Mouse (Mus musculus): Measurements from ENCODE around the gene Epha1. TPM values are rescaled to one million over a fixed set of nuclear protein-coding genes. Genes with fewer than 3 reads are reported as not detected.

Epha1 gene
- polyA plus RNA-seq, 1 experiment = 64.8 TPM

GRCm38 (mm10) chr6:42324067-42324481 lies 49.0 kb downstream of the Epha1 start:
- TF ChIP-seq CTCF (IDR thresholded peaks at IDR 0.05; ENCODE audit: extremely low read depth, insufficient read length, insufficient replicate concordance, low read depth, low read length) = no peak
- no peak for TF ChIP-seq POLR2A (IDR thresholded peaks at IDR 0.05; ENCODE audit: low read depth, low read length)
- under 1% methylated on average over 28 of the region's 32 CpGs for WGBS
- Histone ChIP-seq H3K27me3 (ENCODE audit: control insufficient read depth, insufficient read depth, low read length) (peaks cover 27% of the 10 kb centered on the region), H3K36me3 (ENCODE audit: control insufficient read depth, insufficient read depth, low read length) (no peaks in the 10 kb centered on the region), H3K4me3 (ENCODE audit: low read depth, low read length) (peak overlapping the region; percentile 47), H3K4me1 (ENCODE audit: control insufficient read depth, insufficient read depth, insufficient read length, low read length) (peaks cover 3% of the 10 kb centered on the region; the same call in 1 of the 2 replicates), H3K27ac (ENCODE audit: insufficient read depth, low read depth, low read length) (no peak overlapping the region)

- Histone ChIP-seq H3K4me3 (ENCODE audit: low read depth, low read length) (peak overlapping the region; percentile 47), H3K27me3 (ENCODE audit: control insufficient read depth, insufficient read depth, low read length) (peaks cover 27% of the 10 kb centered on the region), H3K27ac (ENCODE audit: insufficient read depth, low read depth, low read length) (no peak overlapping the region), H3K36me3 (ENCODE audit: control insufficient read depth, insufficient read depth, low read length) (no peaks in the 10 kb centered on the region), H3K4me1 (ENCODE audit: control insufficient read depth, insufficient read depth, insufficient read length, low read length) (peaks cover 3% of the 10 kb centered on the region; the same call in 1 of the 2 replicates)
- TF ChIP-seq POLR2A (IDR thresholded peaks at IDR 0.05; ENCODE audit: low read depth, low read length) (no peak), CTCF (IDR thresholded peaks at IDR 0.05; ENCODE audit: extremely low read depth, insufficient read length, insufficient replicate concordance, low read depth, low read length) (no peak)
- WGBS = 3% methylated on average over 28 of the region's 28 CpGs
Measured at GRCm38 (mm10) chr6:42323371-42324066, 49.5 kb downstream of the Epha1 start.

- Histone ChIP-seq H3K27me3 (ENCODE audit: control insufficient read depth, insufficient read depth, low read length) (peaks cover 12% of the 10 kb centered on the region), H3K4me1 (ENCODE audit: control insufficient read depth, insufficient read depth, insufficient read length, low read length) (no peaks in the 10 kb centered on the region), H3K4me3 (ENCODE audit: low read depth, low read length) (no peak overlapping the region), H3K36me3 (ENCODE audit: control insufficient read depth, insufficient read depth, low read length) (no peaks in the 10 kb centered on the region), H3K27ac (ENCODE audit: insufficient read depth, low read depth, low read length) (no peak overlapping the region)
- TF ChIP-seq POLR2A (IDR thresholded peaks at IDR 0.05; ENCODE audit: low read depth, low read length) (no peak), CTCF (IDR thresholded peaks at IDR 0.05; ENCODE audit: extremely low read depth, insufficient read length, insufficient replicate concordance, low read depth, low read length) (no peak)
- WGBS = 78% methylated on average over 4 of the region's 4 CpGs
Measured at GRCm38 (mm10) chr6:42318293-42318692, 54.8 kb downstream of the Epha1 start.

GRCm38 (mm10) chr6:42310427-42311053 lies 62.5 kb downstream of the Epha1 start:
- no peaks in the 10 kb centered on the region; the same call in 1 of the 2 replicates for H3K27me3 ChIP-seq (ENCODE audit: control insufficient read depth, insufficient read depth, low read length)
- H3K4me3 ChIP-seq (ENCODE audit: low read depth, low read length) = no peak overlapping the region
- H3K36me3 ChIP-seq (ENCODE audit: control insufficient read depth, insufficient read depth, low read length) = no peaks in the 10 kb centered on the region
- no peak overlapping the region for H3K27ac ChIP-seq (ENCODE audit: insufficient read depth, low read depth, low read length)
- 41% methylated on average over 2 of the region's 2 CpGs for WGBS
- no peak for TF ChIP-seq POLR2A (IDR thresholded peaks at IDR 0.05; ENCODE audit: low read depth, low read length)
- H3K4me1 ChIP-seq (ENCODE audit: control insufficient read depth, insufficient read depth, insufficient read length, low read length) = peaks cover 6% of the 10 kb centered on the region; the same call in 1 of the 2 replicates

DNA sequence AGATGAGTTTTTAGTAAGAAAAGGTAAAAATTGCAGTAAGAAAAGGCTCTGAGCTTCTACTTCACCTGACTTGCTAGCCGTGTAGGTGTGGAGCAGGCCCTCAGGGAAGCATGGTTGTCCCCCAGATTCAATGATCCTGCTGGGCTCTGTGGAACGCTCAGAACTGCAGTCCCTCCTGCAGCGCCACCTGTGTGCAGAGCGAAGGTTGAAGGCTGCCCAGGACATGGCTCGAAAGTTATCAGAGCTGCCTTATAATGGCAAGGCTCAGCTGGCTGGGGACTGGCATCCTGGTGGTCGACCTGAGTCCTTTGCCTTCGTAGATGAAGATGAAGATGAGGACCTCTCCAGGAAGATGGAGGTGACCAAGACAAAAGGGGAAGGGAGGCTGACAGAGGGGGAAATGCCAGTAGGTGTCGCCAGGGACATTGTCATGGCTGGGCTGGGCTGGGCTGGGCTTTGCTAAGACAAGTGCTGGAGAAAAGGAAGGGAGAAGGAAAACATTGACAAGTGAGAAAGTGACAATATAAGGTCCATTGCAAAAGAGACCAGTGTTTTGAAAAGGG lies 63.2 kb downstream of the Epha1 start:
- no peak overlapping the region for H3K4me3 ChIP-seq (ENCODE audit: low read depth, low read length)
- TF ChIP-seq POLR2A (IDR thresholded peaks at IDR 0.05; ENCODE audit: low read depth, low read length) = no peak
- TF ChIP-seq CTCF (IDR thresholded peaks at IDR 0.05; ENCODE audit: extremely low read depth, insufficient read length, insufficient replicate concordance, low read depth, low read length) = peak; percentile 44; the same call in 1 of the 2 replicates
- 25% methylated on average over 8 of the region's 8 CpGs for WGBS
- no peak overlapping the region for H3K27ac ChIP-seq (ENCODE audit: insufficient read depth, low read depth, low read length)
- H3K36me3 ChIP-seq (ENCODE audit: control insufficient read depth, insufficient read depth, low read length) = no peaks in the 10 kb centered on the region
- H3K27me3 ChIP-seq (ENCODE audit: control insufficient read depth, insufficient read depth, low read length) = no peaks in the 10 kb centered on the region; the same call in 1 of the 2 replicates
- H3K4me1 ChIP-seq (ENCODE audit: control insufficient read depth, insufficient read depth, insufficient read length, low read length) = peaks cover 6% of the 10 kb centered on the region; the same call in 1 of the 2 replicates

Other genes with a start within 250 kb of the Epha1 start
- gene Tas2r139, start 232.3 kb downstream of the Epha1 start, polyA plus RNA-seq (2012; rRNA removed) = not detected in 2 replicates
- gene Tas2r144, start 157.9 kb downstream of the Epha1 start, polyA plus RNA-seq (2012; rRNA removed) = not detected in 2 replicates
- 23.1 and 25.7 TPM in 2 replicates for gene Gstk1, start 127.3 kb downstream of the Epha1 start, polyA plus RNA-seq (2012; rRNA removed)
- 20.1 and 23.1 TPM in 2 replicates for gene Tmem139, start 111.3 kb downstream of the Epha1 start, polyA plus RNA-seq (2012; rRNA removed)
- gene Casp2, start 108.3 kb downstream of the Epha1 start, polyA plus RNA-seq (2012; rRNA removed) = 13.6 and 16.0 TPM in 2 replicates
- gene Clcn1, start 86.6 kb downstream of the Epha1 start, polyA plus RNA-seq (2012; rRNA removed) = 0.18 and 0.24 TPM in 2 replicates
- gene Fam131b, start 48.6 kb downstream of the Epha1 start, polyA plus RNA-seq (2012; rRNA removed) = 0.10 and 0.19 TPM in 2 replicates
- gene Zyx, start 23.6 kb downstream of the Epha1 start, polyA plus RNA-seq (2012; rRNA removed) = 104 and 222 TPM in 2 replicates
- gene Tas2r143, start 27.0 kb upstream of the Epha1 start, polyA plus RNA-seq (2012; rRNA removed) = not detected in 2 replicates
- not detected in 2 replicates for gene Tas2r135, start 32.2 kb upstream of the Epha1 start, polyA plus RNA-seq (2012; rRNA removed)
- not detected in 2 replicates for gene Tas2r126, start 61.3 kb upstream of the Epha1 start, polyA plus RNA-seq (2012; rRNA removed)
- gene Olfr458, start 91.9 kb upstream of the Epha1 start, polyA plus RNA-seq (2012; rRNA removed) = not detected in 2 replicates
- not detected in 2 replicates for gene Olfr457, start 103.1 kb upstream of the Epha1 start, polyA plus RNA-seq (2012; rRNA removed)
- not detected in 2 replicates for gene Olfr456, start 113.9 kb upstream of the Epha1 start, polyA plus RNA-seq (2012; rRNA removed)
- not detected in 2 replicates for gene Olfr455, start 174.3 kb upstream of the Epha1 start, polyA plus RNA-seq (2012; rRNA removed)
- not detected in 2 replicates for gene Tcaf3, start 224.4 kb upstream of the Epha1 start, polyA plus RNA-seq (2012; rRNA removed)